Mouse (Mus musculus) hindbrain, embryonic 15.5 days (tissue): ENCODE data around the gene Stn1. TPM values are rescaled to one million over a fixed set of nuclear protein-coding genes. Genes with fewer than 3 reads are reported as not detected.

Experiments used
- ATAC-seq: fragments of 200-750 bp; cut with Nextera tagmentation; 2 replicates; pipeline ENCODE4 v1.8.0; 2017; ENCODE audit warnings: low read depth, moderate number of reproducible peaks, moderate TSS enrichment; ENCODE audit not compliant: low FRiP score
- H3K27ac ChIP-seq: fragments of 300-500 bp; sonication (generic); replicated peaks from 2 replicates; pipeline ENCODE4 v1.5.1; 2015; ENCODE audit warnings: mild to moderate bottlenecking, inconsistent platforms
- H3K27me3 ChIP-seq: fragments of 300-500 bp; sonication (generic); 2 replicates; pipeline ENCODE4 v1.6.1; 2015; ENCODE audit warnings: control low read depth, inconsistent platforms
- H3K36me3 ChIP-seq: fragments of 300-500 bp; sonication (generic); 2 replicates; pipeline ENCODE4 v1.6.1; 2015; ENCODE audit warnings: control low read depth, inconsistent platforms
- H3K4me1 ChIP-seq: fragments of 300-500 bp; sonication (generic); replicated peaks from 2 replicates; pipeline ENCODE4 v1.6.1; 2015; ENCODE audit warnings: control low read depth, inconsistent platforms
- H3K4me2 ChIP-seq: fragments of 300-500 bp; sonication (generic); 2 replicates; pipeline ENCODE4 v1.6.1; 2015; ENCODE audit warnings: moderate library complexity, mild to moderate bottlenecking, inconsistent platforms
- H3K4me3 ChIP-seq: fragments of 300-500 bp; sonication (generic); 2 replicates; pipeline ENCODE4 v1.5.1; 2015; ENCODE audit warnings: mild to moderate bottlenecking, inconsistent platforms
- H3K9ac ChIP-seq: fragments of 300-500 bp; sonication (generic); 2 replicates; pipeline ENCODE4 v1.6.1; 2015; ENCODE audit warnings: inconsistent platforms
- H3K9me3 ChIP-seq: fragments of 300-500 bp; sonication (generic); 2 replicates; pipeline ENCODE4 v1.6.1; 2016; ENCODE audit warnings: control low read depth, inconsistent platforms
- WGBS: fragments of 180-500 bp; shearing (Covaris S2); methylation state at CpG from one replicate; pipeline ENCODE4 v1.1.7; 2015; 5-methylcytosine and 5-hydroxymethylcytosine counted together
- polyA plus RNA-seq: library from polyadenylated mRNA; unstranded; fragments of >200 nt; fragmentation: Nextera tagmentation; extraction: Ambion mirVana; gene quantifications from 2 replicates; pipeline ENCODE4 v1.2.1, GENCODE M21; 2015

The Stn1 gene
- polyA plus RNA-seq, 1 experiment from 2014 or later = 29.5 TPM

- no peaks in the 10 kb centered on the region for H3K9me3 ChIP-seq
- 66% methylated on average over 4 of the region's 4 CpGs for WGBS
- H3K4me2 ChIP-seq = no peak overlapping the region
- H3K4me1 ChIP-seq = peaks cover 8% of the 10 kb centered on the region; the same call in 1 of the 2 replicates
- ATAC-seq = no peak
- no peaks in the 10 kb centered on the region for H3K36me3 ChIP-seq
- no peak overlapping the region for H3K4me3 ChIP-seq
- H3K27ac ChIP-seq = no peak overlapping the region
- no peak overlapping the region for H3K9ac ChIP-seq
- H3K27me3 ChIP-seq = no peaks in the 10 kb centered on the region
Observed at GRCm38 (mm10) chr19:47503625-47504024, 33.7 kb downstream of the Stn1 start.

- Histone ChIP-seq H3K27ac (no peak overlapping the region), H3K4me3 (no peak overlapping the region), H3K36me3 (no peaks in the 10 kb centered on the region), H3K4me2 (no peak overlapping the region), H3K4me1 (peaks cover 4% of the 10 kb centered on the region; the same call in 1 of the 2 replicates), H3K27me3 (no peaks in the 10 kb centered on the region), H3K9ac (no peak overlapping the region), H3K9me3 (no peaks in the 10 kb centered on the region)
- ATAC-seq = no peak
- WGBS = 79% methylated on average over 8 of the region's 8 CpGs
Observed at GRCm38 (mm10) chr19:47502563-47502962, 34.7 kb downstream of the Stn1 start.

- no peaks in the 10 kb centered on the region for H3K9me3 ChIP-seq
- no peak overlapping the region for H3K27ac ChIP-seq
- no peak overlapping the region for H3K9ac ChIP-seq
- ATAC-seq = no peak
- H3K27me3 ChIP-seq = no peaks in the 10 kb centered on the region
- H3K4me1 ChIP-seq = no peaks in the 10 kb centered on the region
- no peaks in the 10 kb centered on the region for H3K36me3 ChIP-seq
- no peak overlapping the region for H3K4me3 ChIP-seq
- H3K4me2 ChIP-seq = no peak overlapping the region
- 69% methylated on average over 11 of the region's 11 CpGs for whole genome bisulfite sequencing
Observed at GRCm38 (mm10) chr19:47500389-47501011, 36.8 kb downstream of the Stn1 start.

- Histone ChIP-seq H3K4me2 (no peak overlapping the region), H3K4me1 (no peaks in the 10 kb centered on the region), H3K4me3 (no peak overlapping the region), H3K27me3 (no peaks in the 10 kb centered on the region), H3K36me3 (no peaks in the 10 kb centered on the region), H3K27ac (no peak overlapping the region), H3K9ac (no peak overlapping the region), H3K9me3 (no peaks in the 10 kb centered on the region)
- 91% methylated on average over 5 of the region's 5 CpGs for WGBS
- ATAC-seq = no peak
Observed at GRCm38 (mm10) chr19:47499841-47500240, 37.5 kb downstream of the Stn1 start.

DNA sequence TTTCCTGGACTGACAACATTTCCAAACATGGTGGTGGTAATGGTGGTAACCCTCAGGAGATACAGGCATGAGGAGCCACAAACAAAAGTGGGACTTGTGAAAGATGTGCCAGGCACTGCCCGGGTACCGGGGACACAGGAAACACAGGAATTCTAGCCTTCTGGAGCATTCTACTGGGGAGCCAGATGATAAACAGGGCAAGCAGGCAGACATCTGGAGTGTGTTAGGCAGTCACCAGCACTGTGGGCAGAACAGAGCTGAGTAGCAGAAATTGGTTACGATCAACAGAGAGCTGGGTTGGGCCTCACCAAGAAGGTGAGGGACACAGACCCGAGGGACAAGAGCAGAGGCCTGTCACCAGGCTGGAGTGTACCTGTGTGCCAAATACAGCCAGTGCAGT, 38.4 kb downstream of the Stn1 start:
- Histone ChIP-seq H3K27ac (no peak overlapping the region), H3K9ac (no peak overlapping the region), H3K27me3 (no peaks in the 10 kb centered on the region), H3K9me3 (no peaks in the 10 kb centered on the region), H3K4me1 (peaks cover 4% of the 10 kb centered on the region; the same call in 1 of the 2 replicates), H3K36me3 (no peaks in the 10 kb centered on the region), H3K4me3 (no peak overlapping the region), H3K4me2 (no peak overlapping the region)
- 85% methylated on average over 4 of the region's 4 CpGs for WGBS
- ATAC-seq = no peak

- ATAC-seq = no peak
- Histone ChIP-seq H3K4me1 (peaks cover 16% of the 10 kb centered on the region), H3K9ac (no peak overlapping the region), H3K27ac (no peak overlapping the region), H3K4me3 (no peak overlapping the region), H3K36me3 (no peaks in the 10 kb centered on the region), H3K9me3 (no peaks in the 10 kb centered on the region), H3K4me2 (no peak overlapping the region), H3K27me3 (no peaks in the 10 kb centered on the region)
- WGBS = 91% methylated on average over 6 of the region's 6 CpGs
Observed at GRCm38 (mm10) chr19:47497736-47498135, 39.6 kb downstream of the Stn1 start.

GRCm38 (mm10) chr19:47497313-47497712, 40.0 kb downstream of the Stn1 start:
- H3K4me1 ChIP-seq = peaks cover 19% of the 10 kb centered on the region

DNA sequence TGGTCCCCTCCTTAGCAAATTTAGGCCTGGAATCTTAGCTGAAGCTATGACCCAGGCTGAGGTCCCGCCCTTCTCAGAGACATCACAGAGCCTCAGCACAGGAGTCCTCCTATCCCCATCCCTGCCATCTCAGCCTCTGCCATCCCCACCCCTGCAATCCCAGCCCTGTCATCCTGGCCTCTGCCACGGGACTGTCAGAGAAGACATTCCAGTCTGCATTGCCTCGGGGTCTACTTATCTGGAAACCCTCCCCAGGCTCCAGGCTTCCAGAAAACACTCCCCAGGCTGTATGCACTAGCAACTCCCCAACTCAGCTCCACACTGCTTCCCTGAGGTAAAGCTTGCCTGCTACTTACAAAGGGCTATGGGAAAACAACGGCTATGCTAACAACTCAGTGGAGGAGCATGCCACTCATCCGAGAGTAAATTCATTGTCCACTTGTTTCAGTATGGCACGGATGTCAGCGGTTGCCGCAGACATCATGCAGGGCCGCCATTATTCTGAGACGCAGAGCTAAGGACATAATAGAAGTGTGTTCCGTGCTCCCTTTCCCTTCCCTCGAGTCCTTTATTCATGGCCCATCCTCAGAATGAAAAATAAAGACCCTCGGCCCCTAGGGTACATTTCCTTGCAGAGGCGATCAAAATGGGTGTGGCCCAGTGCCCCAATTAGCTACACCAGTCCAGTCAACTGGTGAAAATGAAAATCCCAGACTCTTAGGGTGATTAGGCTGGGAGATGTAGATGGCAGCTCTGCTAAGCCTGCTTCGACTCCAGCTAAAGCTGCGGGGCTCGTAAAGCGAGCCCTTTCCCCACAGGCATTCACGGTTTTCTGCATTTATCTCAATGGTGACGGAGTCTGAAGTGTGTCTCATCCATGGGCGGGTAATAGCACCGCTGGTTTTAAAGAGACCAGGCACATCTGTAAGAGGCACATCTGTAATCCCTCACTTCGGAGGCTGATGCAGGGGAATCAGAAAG, 44.0 kb downstream of the Stn1 start:
- Histone ChIP-seq H3K4me3 (no peak overlapping the region), H3K9ac (no peak overlapping the region), H3K4me2 (peak overlapping the region; percentile 41), H3K9me3 (no peaks in the 10 kb centered on the region), H3K4me1 (peaks cover 26% of the 10 kb centered on the region), H3K27ac (peak overlapping the region; percentile 71), H3K27me3 (no peaks in the 10 kb centered on the region), H3K36me3 (no peaks in the 10 kb centered on the region)
- WGBS = 14% methylated on average over 23 of the region's 23 CpGs
- ATAC-seq = peak; percentile 59

More at GRCm38 (mm10) chr19:47497313-47497712, 40.0 kb downstream of the Stn1 start:
- Histone ChIP-seq H3K36me3 (no peaks in the 10 kb centered on the region), H3K9ac (no peak overlapping the region), H3K4me2 (no peak overlapping the region), H3K27ac (no peak overlapping the region), H3K9me3 (no peaks in the 10 kb centered on the region), H3K4me3 (no peak overlapping the region), H3K27me3 (no peaks in the 10 kb centered on the region)
- WGBS = 75% methylated on average over 9 of the region's 9 CpGs
- no peak for ATAC-seq

- 26% methylated on average over 6 of the region's 6 CpGs for WGBS
- ATAC-seq = no peak
- Histone ChIP-seq H3K9me3 (no peaks in the 10 kb centered on the region), H3K36me3 (no peaks in the 10 kb centered on the region), H3K4me1 (peaks cover 26% of the 10 kb centered on the region), H3K4me3 (no peak overlapping the region), H3K9ac (no peak overlapping the region), H3K27ac (no peak overlapping the region), H3K4me2 (no peak overlapping the region), H3K27me3 (no peaks in the 10 kb centered on the region)
Observed at GRCm38 (mm10) chr19:47492422-47492821, 44.9 kb downstream of the Stn1 start.

GRCm38 (mm10) chr19:47491853-47492252, 45.5 kb downstream of the Stn1 start:
- Histone ChIP-seq H3K4me2 (no peak overlapping the region), H3K9me3 (no peaks in the 10 kb centered on the region), H3K27me3 (no peaks in the 10 kb centered on the region), H3K9ac (no peak overlapping the region), H3K27ac (no peak overlapping the region), H3K4me1 (peaks cover 26% of the 10 kb centered on the region), H3K36me3 (no peaks in the 10 kb centered on the region), H3K4me3 (no peak overlapping the region)
- 65% methylated on average over 2 of the region's 2 CpGs for WGBS
- ATAC-seq = no peak

GRCm38 (mm10) chr19:47489233-47489632, 48.1 kb downstream of the Stn1 start:
- WGBS = 89% methylated on average over 3 of the region's 3 CpGs
- no peak overlapping the region for H3K9ac ChIP-seq

GRCm38 (mm10) chr19:47488250-47488649, 49.1 kb downstream of the Stn1 start:
- Histone ChIP-seq H3K4me2 (no peak overlapping the region), H3K27ac (no peak overlapping the region), H3K4me3 (no peak overlapping the region), H3K27me3 (no peaks in the 10 kb centered on the region), H3K9ac (no peak overlapping the region), H3K36me3 (no peaks in the 10 kb centered on the region), H3K4me1 (peaks cover 28% of the 10 kb centered on the region), H3K9me3 (no peaks in the 10 kb centered on the region)
- WGBS = 33% methylated on average over 4 of the region's 4 CpGs
- ATAC-seq = no peak

More at GRCm38 (mm10) chr19:47489233-47489632, 48.1 kb downstream of the Stn1 start:
- Histone ChIP-seq H3K4me2 (no peak overlapping the region), H3K4me3 (no peak overlapping the region), H3K4me1 (peaks cover 34% of the 10 kb centered on the region), H3K36me3 (no peaks in the 10 kb centered on the region), H3K27me3 (no peaks in the 10 kb centered on the region), H3K9me3 (no peaks in the 10 kb centered on the region), H3K27ac (no peak overlapping the region)
- no peak for ATAC-seq
